Mouse (Mus musculus): ENCODE data around the gene Dcst1. TPM values are rescaled to one million over a fixed set of nuclear protein-coding genes. Genes with fewer than 3 reads are reported as not detected.

Dcst1 gene
- polyA plus RNA-seq, 1 experiment from 2014 or later, result 0.15 TPM

- DNase-seq (no peak), ATAC-seq (no peak)
- TF ChIP-seq CTCF (IDR thresholded peaks at IDR 0.05; ENCODE audit: low read depth), result no peak
- no peak for TF ChIP-seq EP300 (IDR thresholded peaks at IDR 0.05; ENCODE audit: low read depth)
- H3K9ac ChIP-seq (replicated peaks), result peak overlapping the region; percentile 26; the same call in 1 of the 2 replicates
- H3K4me2 ChIP-seq (ENCODE audit: low read depth, low read length), result peak overlapping the region; percentile 60
- peaks cover 8% of the 10 kb centered on the region; the same call in 1 of the 2 replicates for H3K36me3 ChIP-seq (replicated peaks; ENCODE audit: insufficient read depth, low read length)
- H3K9me3 ChIP-seq (ENCODE audit: low read length), result no peaks in the 10 kb centered on the region
- H3K4me1 ChIP-seq (ENCODE audit: insufficient read depth), result peaks cover 36% of the 10 kb centered on the region
- H3K4me3 ChIP-seq (ENCODE audit: low read depth, low read length), result peak overlapping the region; percentile 36
- 26% methylated on average over 11 of the region's 11 CpGs for WGBS (ENCODE audit: insufficient replicate concordance)
- peak overlapping the region; percentile 48 for H3K27ac ChIP-seq (ENCODE audit: low read depth)
- no peaks in the 10 kb centered on the region for H3K27me3 ChIP-seq (ENCODE audit: insufficient read depth, low read length)
These were observed 20.4 kb upstream of the Dcst1 start for GRCm38 (mm10) chr3:89385451-89385850.

- H3K4me3 ChIP-seq (ENCODE audit: low read depth, low read length), result peak overlapping the region; percentile 36
- 69% methylated on average over 11 of the region's 12 CpGs for WGBS (ENCODE audit: insufficient replicate concordance)
- no peak overlapping the region; the same call in 1 of the 2 replicates for H3K27ac ChIP-seq (ENCODE audit: low read depth)
These were observed 19.5 kb upstream of the Dcst1 start for GRCm38 (mm10) chr3:89384331-89385076.

GRCm38 (mm10) chr3:89383651-89384255 lies 18.7 kb upstream of the Dcst1 start:
- TF ChIP-seq CTCF (IDR thresholded peaks at IDR 0.05; ENCODE audit: low read depth) (no peak), EP300 (IDR thresholded peaks at IDR 0.05; ENCODE audit: low read depth) (no peak)
- Histone ChIP-seq H3K9ac (replicated peaks) (no peak overlapping the region), H3K36me3 (replicated peaks; ENCODE audit: insufficient read depth, low read length) (peaks cover 18% of the 10 kb centered on the region), H3K27ac (ENCODE audit: low read depth) (no peak overlapping the region), H3K4me1 (ENCODE audit: insufficient read depth) (peaks cover 24% of the 10 kb centered on the region), H3K27me3 (ENCODE audit: insufficient read depth, low read length) (no peaks in the 10 kb centered on the region), H3K4me2 (ENCODE audit: low read depth, low read length) (no peak overlapping the region), H3K9me3 (ENCODE audit: low read length) (no peaks in the 10 kb centered on the region), H3K4me3 (ENCODE audit: low read depth, low read length) (no peak overlapping the region)
- ATAC-seq, result no peak
- 66% methylated on average over 5 of the region's 5 CpGs for WGBS (ENCODE audit: insufficient replicate concordance)
- DNase-seq, result no peak

More at GRCm38 (mm10) chr3:89384331-89385076, 19.5 kb upstream of the Dcst1 start:
- Histone ChIP-seq H3K9me3 (ENCODE audit: low read length) (no peaks in the 10 kb centered on the region), H3K4me1 (ENCODE audit: insufficient read depth) (peaks cover 27% of the 10 kb centered on the region), H3K27me3 (ENCODE audit: insufficient read depth, low read length) (no peaks in the 10 kb centered on the region), H3K4me2 (ENCODE audit: low read depth, low read length) (peak overlapping the region; percentile 60), H3K9ac (replicated peaks) (no peak overlapping the region), H3K36me3 (replicated peaks; ENCODE audit: insufficient read depth, low read length) (peaks cover 11% of the 10 kb centered on the region)
- DNase-seq, result no peak
- no peak for ATAC-seq
- no peak for TF ChIP-seq EP300 (IDR thresholded peaks at IDR 0.05; ENCODE audit: low read depth)
- TF ChIP-seq CTCF (IDR thresholded peaks at IDR 0.05; ENCODE audit: low read depth), result no peak

GRCm38 (mm10) chr3:89382950-89383349 lies 17.9 kb upstream of the Dcst1 start:
- Histone ChIP-seq H3K9ac (replicated peaks) (no peak overlapping the region), H3K27ac (ENCODE audit: low read depth) (no peak overlapping the region), H3K9me3 (ENCODE audit: low read length) (no peaks in the 10 kb centered on the region), H3K4me3 (ENCODE audit: low read depth, low read length) (no peak overlapping the region), H3K27me3 (ENCODE audit: insufficient read depth, low read length) (no peaks in the 10 kb centered on the region), H3K4me2 (ENCODE audit: low read depth, low read length) (no peak overlapping the region), H3K36me3 (replicated peaks; ENCODE audit: insufficient read depth, low read length) (peaks cover 18% of the 10 kb centered on the region), H3K4me1 (ENCODE audit: insufficient read depth) (peaks cover 21% of the 10 kb centered on the region)
- TF ChIP-seq CTCF (IDR thresholded peaks at IDR 0.05; ENCODE audit: low read depth), result no peak
- TF ChIP-seq EP300 (IDR thresholded peaks at IDR 0.05; ENCODE audit: low read depth), result no peak
- DNase-seq (no peak), ATAC-seq (no peak)
- 78% methylated on average over 5 of the region's 5 CpGs for WGBS (ENCODE audit: insufficient replicate concordance)

GRCm38 (mm10) chr3:89382033-89382882 lies 17.2 kb upstream of the Dcst1 start:
- Histone ChIP-seq H3K36me3 (replicated peaks; ENCODE audit: insufficient read depth, low read length) (peaks cover 20% of the 10 kb centered on the region), H3K9ac (replicated peaks) (no peak overlapping the region), H3K9me3 (ENCODE audit: low read length) (no peaks in the 10 kb centered on the region), H3K27me3 (ENCODE audit: insufficient read depth, low read length) (no peaks in the 10 kb centered on the region), H3K4me3 (ENCODE audit: low read depth, low read length) (no peak overlapping the region), H3K4me1 (ENCODE audit: insufficient read depth) (peaks cover 19% of the 10 kb centered on the region), H3K4me2 (ENCODE audit: low read depth, low read length) (no peak overlapping the region), H3K27ac (ENCODE audit: low read depth) (no peak overlapping the region)
- ATAC-seq (no peak), DNase-seq (no peak)
- no peak for TF ChIP-seq CTCF (IDR thresholded peaks at IDR 0.05; ENCODE audit: low read depth)
- no peak for TF ChIP-seq EP300 (IDR thresholded peaks at IDR 0.05; ENCODE audit: low read depth)
- WGBS (ENCODE audit: insufficient replicate concordance), result 72% methylated on average over 9 of the region's 9 CpGs

GRCm38 (mm10) chr3:89381233-89381632 lies 16.2 kb upstream of the Dcst1 start:
- ATAC-seq (no peak), DNase-seq (no peak)
- Histone ChIP-seq H3K27ac (ENCODE audit: low read depth) (no peak overlapping the region), H3K9me3 (ENCODE audit: low read length) (no peaks in the 10 kb centered on the region), H3K4me2 (ENCODE audit: low read depth, low read length) (no peak overlapping the region), H3K4me3 (ENCODE audit: low read depth, low read length) (no peak overlapping the region), H3K36me3 (replicated peaks; ENCODE audit: insufficient read depth, low read length) (peaks cover 23% of the 10 kb centered on the region), H3K9ac (replicated peaks) (no peak overlapping the region), H3K4me1 (ENCODE audit: insufficient read depth) (peaks cover 16% of the 10 kb centered on the region), H3K27me3 (ENCODE audit: insufficient read depth, low read length) (no peaks in the 10 kb centered on the region)
- 83% methylated on average over 11 of the region's 11 CpGs for WGBS (ENCODE audit: insufficient replicate concordance)
- TF ChIP-seq EP300 (IDR thresholded peaks at IDR 0.05; ENCODE audit: low read depth) (no peak), CTCF (IDR thresholded peaks at IDR 0.05; ENCODE audit: low read depth) (no peak)
